Mouse (Mus musculus): ENCODE data around the gene Itga5. TPM values are rescaled to one million over a fixed set of nuclear protein-coding genes. Genes with fewer than 3 reads are reported as not detected.

The Itga5 gene
- total and polyA plus RNA-seq, 3 experiments = 0.17 to 1.8 (median 0.28) TPM

- H3K9me3 ChIP-seq (replicated peaks; ENCODE audit: low read length) = no peaks in the 10 kb centered on the region
- H3K9ac ChIP-seq (ENCODE audit: insufficient read depth, low read depth) = no peak overlapping the region
- no peak overlapping the region for H3K4me3 ChIP-seq (replicated peaks in 1 of 3; ENCODE audit: low read depth in 2 of 3, low read length in 2 of 3, poor library complexity in 1 of 3)
- DNase-seq (ENCODE audit: extremely low read depth) = no peak
- H3K27me3 ChIP-seq (replicated peaks) = no peaks in the 10 kb centered on the region
- H3K4me2 ChIP-seq (ENCODE audit: insufficient read depth, low read depth, poor library complexity, severe bottlenecking) = no peak overlapping the region
- TF ChIP-seq RAD21 (IDR thresholded peaks at IDR 0.05; ENCODE audit: low read depth, low read length) (peak; percentile 1), CTCF (conservative IDR thresholded peaks at IDR 0.05 in 1 of 2, IDR thresholded peaks at IDR 0.05 in 1 of 2; ENCODE audit: low read depth in 2 of 2, low read length in 2 of 2) (peak; percentile 62 to 66; a peak in 3 of 4 replicates), SIN3A (IDR thresholded peaks at IDR 0.05; ENCODE audit: low read length) (no peak), NRF1 (IDR thresholded peaks at IDR 0.05; ENCODE audit: low read depth, low read length) (no peak), ZKSCAN1 (IDR thresholded peaks at IDR 0.05; ENCODE audit: borderline replicate concordance, low read depth, low read length) (no peak), SMC3 (IDR thresholded peaks at IDR 0.05; ENCODE audit: low read depth, low read length) (peak; percentile 34), HCFC1 (IDR thresholded peaks at IDR 0.05; ENCODE audit: low read depth, low read length) (no peak)
- no peak overlapping the region for H3K27ac ChIP-seq (ENCODE audit: insufficient read depth, low read depth)
- in situ Hi-C loops (cut with MboI; ENCODE audit: low pct_ligation_motif_present, low pct_unique_long_range_greater_than_20kb, low sequenced_read_pairs) (no loop called here), dilution Hi-C loops (cut with MboI; ENCODE audit: extremely low pct_ligation_motif_present, extremely low pct_unique_long_range_greater_than_20kb, low sequenced_read_pairs) (no loop called here)
- no peaks in the 10 kb centered on the region for H3K79me2 ChIP-seq (replicated peaks; ENCODE audit: control insufficient read depth, extremely low read depth, insufficient read depth, poor library complexity, severe bottlenecking)
- H3K4me1 ChIP-seq (ENCODE audit: control insufficient read depth in 1 of 2, insufficient read depth in 2 of 2) = peaks cover 3 to 23% of the 10 kb centered on the region in 2 experiments
- peaks cover 3 to 72% of the 10 kb centered on the region in 2 experiments for H3K36me3 ChIP-seq (replicated peaks in 1 of 2; ENCODE audit: control insufficient read depth in 1 of 2, insufficient read depth in 1 of 2, low read length in 1 of 2)
These were observed 45.5 kb downstream of the Itga5 start for GRCm38 (mm10) chr15:103321076-103321475.

- in situ Hi-C loops (cut with MboI; ENCODE audit: low pct_ligation_motif_present, low pct_unique_long_range_greater_than_20kb, low sequenced_read_pairs) = loop anchor here (5.0 to 10.0 kb wide), 2 partner anchors 36 to 334 kb away; no protein-coding TSS in a partner anchor
- dilution Hi-C loops (cut with MboI; ENCODE audit: extremely low pct_ligation_motif_present, extremely low pct_unique_long_range_greater_than_20kb, low sequenced_read_pairs) = no loop called here
- TF ChIP-seq POLR2A (IDR thresholded peaks at IDR 0.05; ENCODE audit: low read depth, low read length) = no peak
- no peak for TF ChIP-seq USF1 (IDR thresholded peaks at IDR 0.05; ENCODE audit: low read depth, low read length)
- TF ChIP-seq NRF1 (IDR thresholded peaks at IDR 0.05; ENCODE audit: low read depth, low read length) = no peak
- no peak for TF ChIP-seq SIN3A (IDR thresholded peaks at IDR 0.05; ENCODE audit: low read length)
These were observed 48.3 kb downstream of the Itga5 start for GRCm38 (mm10) chr15:103318201-103318816.

GRCm38 (mm10) chr15:103317731-103318130 lies 48.8 kb downstream of the Itga5 start:
- Histone ChIP-seq H3K79me2 (replicated peaks; ENCODE audit: control insufficient read depth, extremely low read depth, insufficient read depth, poor library complexity, severe bottlenecking) (no peaks in the 10 kb centered on the region), H3K4me1 (ENCODE audit: control insufficient read depth in 1 of 2, insufficient read depth in 2 of 2) (peaks cover 3 to 18% of the 10 kb centered on the region in 2 experiments), H3K9ac (ENCODE audit: insufficient read depth, low read depth) (no peak overlapping the region), H3K27me3 (replicated peaks) (no peaks in the 10 kb centered on the region), H3K4me2 (ENCODE audit: insufficient read depth, low read depth, poor library complexity, severe bottlenecking) (no peak overlapping the region), H3K36me3 (replicated peaks in 1 of 2; ENCODE audit: control insufficient read depth in 1 of 2, insufficient read depth in 1 of 2, low read length in 1 of 2) (peaks cover 10 to 86% of the 10 kb centered on the region in 2 experiments), H3K4me3 (replicated peaks in 1 of 3; ENCODE audit: low read depth in 2 of 3, low read length in 2 of 3, poor library complexity in 1 of 3) (no peak overlapping the region), H3K9me3 (replicated peaks; ENCODE audit: low read length) (no peaks in the 10 kb centered on the region), H3K27ac (ENCODE audit: insufficient read depth, low read depth) (no peak overlapping the region)
- dilution Hi-C loops (cut with MboI; ENCODE audit: extremely low pct_ligation_motif_present, extremely low pct_unique_long_range_greater_than_20kb, low sequenced_read_pairs) = no loop called here
- TF ChIP-seq SIN3A (IDR thresholded peaks at IDR 0.05; ENCODE audit: low read length) (no peak), GABPA (IDR thresholded peaks at IDR 0.05; ENCODE audit: insufficient replicate concordance, low read depth, low read length) (no peak), HCFC1 (IDR thresholded peaks at IDR 0.05; ENCODE audit: low read depth, low read length) (no peak), USF2 (conservative IDR thresholded peaks at IDR 0.05; ENCODE audit: low read depth, low read length) (no peak)
- DNase-seq (ENCODE audit: extremely low read depth) = no peak
- in situ Hi-C loops (cut with MboI; ENCODE audit: low pct_ligation_motif_present, low pct_unique_long_range_greater_than_20kb, low sequenced_read_pairs) = loop anchor here (5.0 to 10.0 kb wide), 2 partner anchors 35 to 333 kb away; no protein-coding TSS in a partner anchor

More at GRCm38 (mm10) chr15:103318201-103318816, 48.3 kb downstream of the Itga5 start:
- H3K27ac ChIP-seq (ENCODE audit: insufficient read depth, low read depth) = no peak overlapping the region
- no peaks in the 10 kb centered on the region for H3K27me3 ChIP-seq (replicated peaks)
- H3K79me2 ChIP-seq (replicated peaks; ENCODE audit: control insufficient read depth, extremely low read depth, insufficient read depth, poor library complexity, severe bottlenecking) = no peaks in the 10 kb centered on the region
- H3K4me2 ChIP-seq (ENCODE audit: insufficient read depth, low read depth, poor library complexity, severe bottlenecking) = no peak overlapping the region
- H3K36me3 ChIP-seq (replicated peaks in 1 of 2; ENCODE audit: control insufficient read depth in 1 of 2, insufficient read depth in 1 of 2, low read length in 1 of 2) = peaks cover 10 to 84% of the 10 kb centered on the region in 2 experiments
- peaks cover 3 to 16% of the 10 kb centered on the region in 2 experiments for H3K4me1 ChIP-seq (ENCODE audit: control insufficient read depth in 1 of 2, insufficient read depth in 2 of 2)
- H3K9me3 ChIP-seq (replicated peaks; ENCODE audit: low read length) = no peaks in the 10 kb centered on the region
- no peak for DNase-seq (ENCODE audit: extremely low read depth)
- H3K4me3 ChIP-seq (replicated peaks in 1 of 3; ENCODE audit: low read depth in 2 of 3, low read length in 2 of 3, poor library complexity in 1 of 3) = no peak overlapping the region
- no peak overlapping the region for H3K9ac ChIP-seq (ENCODE audit: insufficient read depth, low read depth)
